Mouse (Mus musculus) testis, adult 2 months (tissue): ENCODE measurements at regions not wholly inside any gene's neighbourhood (a gene's known extent, or its start where the extent isn't known, plus 50 kb on each side); places are given as distances from the start of the nearest gene placed in this dataset.

ENCODE experiments used
- CTCF ChIP-seq: fragments of 200-500 bp; IDR thresholded peaks from 2 replicates; pipeline ENCODE4 v1.5.1; 2012; ENCODE audit warnings: low read depth, mild to moderate bottlenecking, inconsistent platforms, low read length, moderate library complexity; ENCODE audit not compliant: control insufficient read depth, insufficient read depth, insufficient replicate concordance
- POLR2A ChIP-seq: fragments of 200-500 bp; IDR thresholded peaks from 2 replicates; pipeline ENCODE4 v1.6.1; 2012; ENCODE audit warnings: low read depth, mild to moderate bottlenecking, inconsistent platforms, low read length, moderate library complexity; ENCODE audit not compliant: control insufficient read depth

GRCm38 (mm10) chr2:169509406-169509805, 78.1 kb downstream of the Gm11011 start:
- TF ChIP-seq CTCF: no peak
- TF ChIP-seq POLR2A: no peak
